Mouse (Mus musculus): ENCODE measurements at regions not wholly inside any gene's neighbourhood (a gene's known extent, or its start where the extent isn't known, plus 50 kb on each side); places are given as distances from the start of the nearest gene placed in this dataset.

DNA sequence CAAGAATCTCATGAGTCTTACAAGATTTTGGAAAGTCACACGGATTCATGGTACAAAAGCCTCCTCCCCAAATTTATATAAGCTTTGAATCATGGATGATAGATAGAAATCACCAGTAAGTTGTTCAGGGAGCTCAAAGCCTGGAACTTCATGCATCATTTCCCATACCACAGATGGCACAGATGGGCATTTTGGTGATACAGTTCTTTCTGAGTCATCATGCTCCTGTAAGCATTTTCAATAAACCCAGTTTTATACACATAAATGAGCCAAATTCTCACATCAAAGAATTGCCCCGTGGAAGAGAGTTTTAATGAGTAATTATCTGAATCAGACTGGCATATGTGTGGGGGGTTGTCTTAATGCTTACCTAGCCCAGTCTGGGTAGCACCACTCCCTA lies 379.1 kb upstream of the Anxa10 start:
- intact Hi-C loops (cut with DNase I): no loop called here

DNA sequence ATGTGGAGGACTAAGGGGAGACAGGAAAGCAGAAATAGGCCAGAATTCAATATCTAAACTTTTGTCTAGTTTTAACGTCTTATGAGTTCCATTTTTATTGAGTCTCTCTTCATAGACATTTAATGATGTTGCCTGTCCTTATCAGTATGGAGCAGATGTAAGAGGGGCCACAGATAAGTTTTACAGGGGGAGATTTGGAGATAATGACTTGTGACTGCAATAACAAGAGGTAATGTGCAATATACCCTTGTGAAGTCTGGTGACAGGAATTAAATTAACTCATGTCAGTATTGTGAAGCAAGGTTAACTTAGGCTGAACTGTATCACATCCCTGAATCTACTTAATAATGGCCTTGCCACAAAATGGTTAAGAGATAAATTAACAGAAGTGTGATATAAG lies 359.6 kb upstream of the Anxa10 start:
- no peak for DNase-seq
- intact Hi-C loops (cut with DNase I): loop anchor here (5.0 kb wide), 1 partner anchor 315 kb away; no protein-coding TSS in a partner anchor

More for the DNA sequence above, 379.1 kb upstream of the Anxa10 start:
- DNase-seq: no peak
